Mouse (Mus musculus) spleen, adult 18-20 months (tissue): ENCODE results near the gene Mdk.
A peak's percentile ranks its signal among the peaks of the same experiment; 100 is the strongest.

ENCODE experiments used
- DNase-seq, 2 experiments: peaks; one replicate each; pipeline ENCODE4 v3.0.0; 2022; ENCODE audit warnings: mixed read lengths in 2 of 2

The Mdk gene

DNA sequence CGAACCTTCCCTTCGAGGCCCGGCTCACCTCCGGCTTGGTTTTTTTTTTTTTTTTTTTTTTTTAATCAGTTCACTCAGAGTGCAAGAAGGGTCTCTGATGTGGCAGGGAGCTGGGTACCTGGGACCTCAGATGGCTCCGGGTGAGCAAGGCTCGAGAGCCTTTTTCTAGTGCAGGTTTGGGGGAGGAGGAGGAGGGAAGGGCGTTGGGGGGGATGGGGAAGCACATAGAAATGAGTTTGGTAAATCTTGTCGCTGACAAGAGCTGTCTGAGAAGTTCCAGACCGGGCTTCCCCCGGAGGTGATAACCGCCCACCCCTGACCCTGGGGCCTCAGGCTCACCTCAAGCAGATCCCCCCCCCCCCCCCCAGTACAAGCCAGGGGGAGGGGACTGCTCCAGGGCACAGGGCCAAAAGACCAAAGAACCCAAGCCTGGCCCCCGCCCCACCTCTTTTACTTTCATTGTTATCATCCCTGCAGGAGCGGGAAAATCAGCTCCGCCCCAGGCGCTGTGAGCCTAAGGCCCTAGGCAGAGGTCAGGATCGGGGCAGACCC lies at the start of gene Mdk:
Mdk (minus strand) TSS at position 138 of the 552 bp plus-strand sequence.
- DNase-seq: no peak

DNA sequence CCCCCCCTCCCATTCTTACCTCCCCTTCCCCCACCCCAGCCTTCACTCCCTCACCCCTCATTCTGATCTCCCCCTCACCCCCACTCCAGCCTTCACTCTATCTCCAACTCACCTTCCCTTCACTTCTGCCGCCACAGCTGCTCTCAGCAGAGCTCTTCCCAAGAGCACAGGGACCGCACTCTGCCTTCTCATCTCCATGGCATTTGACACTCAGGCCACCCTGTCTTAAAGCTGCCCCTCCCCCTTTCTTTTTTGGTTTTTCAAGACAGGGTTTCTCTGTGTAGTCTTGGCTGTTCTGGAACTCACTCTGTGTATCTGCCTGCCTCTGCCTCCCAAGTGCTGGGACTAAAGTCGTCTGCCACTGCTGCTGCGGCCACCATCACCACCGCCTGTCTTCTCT lies 48.7 kb upstream of the Mdk start:
- DNase-seq: no peak

DNA sequence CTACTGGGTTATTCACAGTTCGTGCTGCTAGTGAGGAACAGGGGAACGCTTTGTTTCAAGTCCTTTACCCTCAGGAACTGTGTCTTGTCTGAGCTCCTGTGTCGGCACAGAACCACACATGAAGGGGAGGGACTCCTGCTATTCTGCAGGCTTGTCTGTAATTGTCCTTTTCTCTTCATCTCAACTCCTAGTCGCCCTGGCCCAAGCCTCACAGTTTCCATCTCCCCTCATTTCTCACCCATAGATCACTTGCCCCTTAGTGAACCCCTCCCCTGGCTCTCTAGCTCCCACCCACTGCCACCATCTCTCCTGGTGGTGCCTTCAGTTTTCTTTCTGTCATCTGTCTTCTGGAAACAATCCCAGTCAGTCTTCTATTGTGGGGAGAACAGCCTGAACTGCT lies 48.1 kb upstream of the Mdk start:
- no peak for DNase-seq

DNA sequence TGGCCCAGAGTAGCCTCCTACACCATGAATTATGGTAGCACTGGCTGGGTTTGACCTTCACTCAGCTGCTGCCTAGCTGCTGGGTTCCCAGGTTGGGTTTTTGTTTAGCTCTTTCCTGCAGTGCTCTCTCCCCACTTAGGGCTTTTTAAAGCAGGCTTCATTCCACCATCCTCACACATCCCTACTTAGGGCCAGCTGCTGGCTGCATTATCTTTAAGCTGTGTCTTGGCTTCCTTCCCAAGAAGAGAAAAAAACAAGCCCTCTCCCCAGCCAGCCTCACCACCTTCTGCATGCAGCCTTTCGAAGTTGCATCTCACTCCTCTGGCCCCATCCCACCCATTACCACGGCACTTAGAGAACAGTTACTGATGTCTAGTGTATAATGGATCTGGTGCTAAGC lies 46.5 kb upstream of the Mdk start:
- DNase-seq: no peak

- DNase-seq: no peak
Measured at GRCm38 (mm10) chr2:91977960-91978359, 45.9 kb upstream of the Mdk start.

- no peak for DNase-seq
Measured at GRCm38 (mm10) chr2:91975581-91976541, 43.8 kb upstream of the Mdk start, which contains the start of gene Dgkz. Gene Dgkz (minus strand): TSS chr2:91975864.

DNA sequence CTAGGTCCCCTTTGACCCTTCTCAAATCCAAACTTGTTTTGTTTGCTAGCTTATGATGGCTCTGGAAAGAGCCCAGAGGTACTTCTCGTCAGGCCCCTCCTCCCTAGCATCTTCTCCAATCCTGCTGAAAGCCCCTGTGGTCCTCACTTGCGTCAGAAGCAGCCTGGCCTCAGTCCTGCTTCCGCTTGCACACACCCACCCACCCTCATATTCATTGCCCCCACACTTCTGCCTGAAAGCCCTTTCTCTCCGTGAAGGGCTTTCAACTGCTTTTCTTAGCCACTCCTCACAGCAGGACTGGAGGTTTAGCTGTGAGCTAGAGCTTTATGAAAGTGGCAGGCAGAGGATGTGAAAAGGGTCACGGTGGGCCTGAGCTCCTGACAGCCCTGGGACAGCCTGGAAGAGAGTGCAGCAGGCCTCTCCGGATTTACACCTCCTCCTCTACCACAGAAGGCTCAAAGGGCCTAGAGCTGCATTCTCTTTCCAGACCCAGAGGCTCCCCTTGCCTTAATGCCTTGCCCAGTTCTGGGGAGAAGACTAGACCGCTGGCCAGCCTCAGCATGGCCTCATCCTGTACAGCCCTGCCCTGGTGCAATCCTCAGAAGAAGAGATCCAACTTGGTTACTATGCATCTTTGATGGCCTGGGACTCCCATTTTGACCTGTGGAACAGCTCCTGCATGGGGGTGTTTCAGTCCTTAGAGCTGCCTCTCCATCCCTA lies 41.5 kb upstream of the Mdk start:
- DNase-seq: no peak

DNA sequence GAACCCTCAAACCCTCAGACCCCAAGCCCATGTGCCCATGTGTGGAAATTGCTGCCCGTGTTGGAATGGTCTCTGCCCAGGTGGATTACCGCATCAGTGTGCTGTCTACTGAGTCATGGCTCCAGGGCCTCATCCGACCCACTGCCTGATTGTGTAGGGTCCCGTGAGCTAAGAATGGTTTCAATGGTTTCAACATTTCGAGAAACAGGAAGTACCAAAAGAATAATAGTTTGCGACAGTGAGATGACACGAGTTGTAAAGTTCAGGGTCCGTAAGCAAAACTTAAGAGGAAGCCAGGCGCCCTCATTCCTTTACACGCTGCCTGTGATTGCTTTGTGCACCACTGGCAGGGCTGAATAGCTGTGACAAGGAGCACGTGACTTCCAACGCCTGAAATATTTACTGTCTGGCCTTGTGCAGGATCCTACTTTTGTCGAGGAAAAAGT lies 40.0 kb upstream of the Mdk start:
- no peak for DNase-seq

DNA sequence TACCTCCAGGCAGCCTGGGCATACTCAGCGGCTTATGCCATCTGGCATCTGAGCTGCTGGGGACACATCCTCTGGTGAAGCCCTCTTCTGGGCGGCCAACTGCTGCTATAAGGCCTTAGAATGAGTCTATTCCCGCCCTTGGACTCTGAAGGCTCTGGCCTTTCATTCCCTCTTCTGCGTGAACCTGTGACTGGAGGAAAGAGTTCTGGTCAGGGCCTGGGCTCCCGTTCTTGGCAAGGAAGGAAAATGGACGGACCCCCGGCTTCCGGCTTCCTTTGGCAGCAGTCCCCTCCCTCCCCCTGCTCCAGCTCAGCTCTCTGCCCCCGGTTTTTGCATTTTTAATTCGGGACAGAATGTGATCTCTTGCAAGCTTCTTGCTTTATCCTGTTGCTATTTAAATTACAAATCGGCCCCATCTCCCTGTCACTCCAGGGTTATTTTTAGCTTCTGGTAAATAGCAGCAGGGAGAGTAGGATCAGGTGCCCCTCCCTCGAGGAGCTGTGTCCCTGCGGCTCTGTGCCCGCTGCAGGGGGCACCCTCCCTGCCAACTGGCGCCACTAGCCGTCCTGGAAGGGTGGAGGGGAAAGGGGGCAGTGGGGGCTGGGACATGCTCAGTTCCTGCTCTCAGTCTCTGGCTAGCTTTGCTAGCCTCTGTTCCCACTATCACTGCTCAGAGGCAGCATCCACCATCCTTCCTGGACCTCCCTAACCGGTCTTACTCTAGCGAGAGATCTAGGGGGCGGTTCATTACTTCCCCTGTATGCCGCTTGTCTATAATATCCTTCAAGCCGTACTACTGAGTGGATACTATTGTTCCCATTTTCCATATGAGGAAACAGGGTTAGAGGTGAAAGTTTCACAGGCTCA lies 39.4 kb upstream of the Mdk start:
- no peak for DNase-seq

GRCm38 (mm10) chr2:91967962-91968361 lies 35.9 kb upstream of the Mdk start:
- no peak for DNase-seq

- no peak for DNase-seq
Measured at GRCm38 (mm10) chr2:91966367-91966766, 34.3 kb upstream of the Mdk start.

GRCm38 (mm10) chr2:91965417-91965816 lies 33.3 kb upstream of the Mdk start:
- DNase-seq: peak; percentile 79 to 81

- no peak for DNase-seq
Measured at GRCm38 (mm10) chr2:91964610-91965204, 32.6 kb upstream of the Mdk start.

DNA sequence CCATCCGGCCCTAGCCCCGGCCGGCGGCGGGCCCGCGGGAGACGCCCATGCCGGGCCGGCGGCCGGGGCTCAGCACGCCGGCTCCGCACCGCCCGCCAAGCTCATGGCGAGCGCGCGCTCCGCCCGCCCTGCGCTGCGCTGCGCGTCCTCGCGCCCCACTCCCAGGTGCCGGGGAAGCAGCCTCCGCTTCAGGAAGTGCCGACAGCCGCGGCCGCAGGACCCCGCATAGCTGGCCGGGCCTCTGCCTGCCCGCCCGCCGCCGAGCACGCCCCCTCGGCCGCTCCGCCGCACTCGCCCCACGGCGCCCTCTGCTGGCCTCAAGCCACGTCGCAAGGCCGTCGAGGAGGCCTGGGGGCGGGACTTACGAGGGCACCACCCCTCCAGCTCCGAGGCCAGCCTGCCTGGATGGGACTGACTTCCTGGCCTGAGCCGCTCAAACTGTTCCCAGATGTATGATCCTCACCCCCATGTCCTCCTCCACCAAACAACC lies 31.4 kb upstream of the Mdk start:
- peak; percentile 93 to 99 for DNase-seq

GRCm38 (mm10) chr2:91962864-91963401 lies 30.8 kb upstream of the Mdk start:
- no peak for DNase-seq

DNA sequence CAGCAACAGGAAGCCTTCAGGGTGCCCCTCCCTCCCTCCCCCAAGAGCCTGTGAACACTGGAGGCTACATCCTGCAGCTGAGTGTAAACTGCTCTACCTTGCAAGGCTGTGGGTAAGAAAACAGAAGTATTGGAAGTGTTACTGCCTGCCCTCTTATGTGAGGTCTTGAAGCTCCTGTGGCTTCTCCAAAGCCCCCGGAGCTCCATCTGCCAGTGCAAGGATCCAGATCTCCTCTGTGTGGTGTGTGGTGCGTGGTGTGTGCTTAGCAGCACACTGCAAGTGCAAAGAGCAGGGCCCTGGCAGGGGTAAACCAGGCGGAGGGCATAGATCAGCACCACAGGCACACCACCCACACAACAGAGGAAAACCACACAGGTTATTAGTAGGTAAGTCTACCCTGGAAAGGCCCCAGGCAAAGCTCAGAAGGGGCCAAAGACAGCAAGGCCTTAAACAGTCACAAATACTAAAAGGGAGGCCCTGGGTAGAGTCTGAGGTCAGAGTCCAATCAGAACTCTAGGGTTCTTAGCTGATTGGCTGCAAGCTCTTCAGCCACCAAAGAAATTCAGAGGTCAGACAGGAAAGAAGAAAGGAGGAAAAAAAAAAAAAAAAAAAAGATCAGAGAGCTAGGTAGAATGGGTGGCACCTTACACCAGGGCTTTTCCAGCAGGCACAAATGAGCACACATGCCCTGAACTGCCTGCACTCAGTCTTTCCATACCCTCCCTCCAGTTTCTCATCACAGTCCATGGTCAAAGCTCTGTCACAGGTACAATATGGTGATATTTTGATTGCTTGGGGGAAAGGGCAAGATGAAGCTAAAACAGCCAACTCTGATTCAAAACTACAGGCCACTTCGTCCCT lies 30.0 kb upstream of the Mdk start:
- no peak for DNase-seq

DNA sequence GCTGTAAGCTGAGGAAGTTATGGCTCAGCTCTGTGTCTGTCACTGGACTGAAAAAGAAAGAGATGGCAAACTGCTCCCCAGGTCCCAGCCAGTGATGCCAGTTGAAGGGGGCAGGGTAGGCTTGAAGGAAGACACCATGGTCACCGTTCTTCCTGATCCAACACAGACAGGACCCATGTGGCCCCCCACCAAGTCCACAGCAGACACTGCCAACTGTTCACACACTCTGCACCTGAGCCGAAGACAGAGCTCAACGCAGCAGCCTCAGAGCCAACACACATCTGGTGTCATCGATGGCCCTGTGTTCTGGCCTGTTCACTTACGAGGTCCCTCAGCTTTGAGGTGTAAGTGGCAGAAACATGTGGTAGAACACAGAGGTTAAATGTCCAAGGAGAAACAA lies 28.4 kb upstream of the Mdk start:
- no peak for DNase-seq

DNA sequence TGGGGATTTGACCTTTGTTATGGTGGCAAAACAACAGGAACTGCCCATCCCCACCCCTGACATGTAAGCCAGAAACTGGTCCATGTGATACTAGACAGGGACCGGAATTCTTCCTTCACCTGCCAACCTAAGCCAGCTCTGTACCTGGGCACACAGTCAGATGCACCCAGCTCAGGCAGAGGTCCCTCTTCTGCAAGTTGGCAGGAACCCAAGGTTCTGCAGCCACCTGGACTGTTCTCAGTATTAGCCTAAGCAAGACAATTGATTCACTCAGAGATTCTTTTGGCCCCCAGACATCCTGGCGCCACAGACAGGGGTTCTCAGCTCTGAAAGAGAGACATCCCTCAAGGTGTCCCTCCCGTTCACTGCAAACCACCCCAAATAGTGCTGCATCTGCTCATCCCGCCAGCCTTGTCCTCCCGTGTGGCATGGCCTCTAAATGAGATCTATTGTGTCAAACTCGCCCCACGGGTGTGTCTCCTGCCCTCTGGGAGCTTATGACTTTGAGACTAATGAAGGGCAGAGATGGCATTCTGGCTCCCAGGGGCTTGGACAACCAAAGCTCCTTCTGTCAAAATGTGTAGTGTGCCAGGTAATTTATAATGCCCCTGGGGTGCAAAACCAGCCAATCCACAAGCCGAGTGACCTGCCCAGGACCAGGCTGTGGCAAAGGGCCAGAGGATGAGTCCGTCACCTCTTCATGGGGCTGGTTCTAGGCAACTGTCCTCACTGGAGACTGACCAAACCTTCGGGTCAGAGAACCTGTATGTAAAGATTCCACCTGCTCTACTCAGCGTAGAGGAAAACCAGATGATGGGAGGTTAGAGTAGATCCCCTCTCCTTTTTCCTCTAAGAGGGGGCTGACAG lies 27.7 kb upstream of the Mdk start:
- no peak for DNase-seq

DNA sequence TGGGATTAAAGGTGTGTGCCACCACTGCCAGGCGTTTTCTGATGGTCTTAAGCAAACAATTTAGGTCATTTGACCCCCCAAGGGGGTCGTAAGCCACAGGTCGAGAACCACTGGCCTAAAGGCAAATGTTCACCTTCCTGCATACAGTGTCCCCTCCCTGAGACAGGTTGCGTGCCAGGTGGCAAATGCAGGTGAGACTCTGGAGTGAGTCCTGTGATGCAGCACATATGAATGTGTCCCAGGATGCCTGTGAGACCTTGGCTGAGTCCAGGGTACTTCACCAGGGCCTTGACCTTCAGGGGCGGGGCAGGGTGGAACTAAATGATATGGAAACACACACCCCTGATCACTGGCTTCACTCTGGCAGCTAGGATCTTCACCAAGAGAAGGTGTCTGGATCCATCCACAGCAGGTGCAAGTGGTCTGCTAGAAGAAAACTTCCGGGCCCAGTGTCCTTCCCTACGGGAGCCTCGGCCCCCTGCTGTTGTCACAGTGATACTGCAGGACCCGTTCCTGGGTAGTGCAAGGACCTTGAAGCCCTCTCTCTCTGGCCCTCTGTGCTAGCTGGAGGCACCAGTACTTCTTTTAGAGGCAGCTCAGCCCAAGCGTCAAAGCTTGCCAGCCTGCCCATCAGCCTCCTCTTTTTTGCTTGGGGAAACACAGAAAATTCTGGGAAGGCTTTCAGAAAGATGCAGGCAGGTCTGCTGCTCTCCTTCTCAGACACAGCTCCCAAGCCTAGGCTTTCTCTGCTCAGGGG lies 26.8 kb upstream of the Mdk start:
- no peak for DNase-seq
